Mouse (Mus musculus) G1E (cell line): ENCODE results near the gene Rp9.

Experiments
- CTCF ChIP-seq: IDR thresholded peaks from 2 replicates; pipeline ENCODE4 v1.5.1; 2012; ENCODE audit warnings: low read depth, low read length, inconsistent platforms, mixed read lengths
- GATA1 ChIP-seq: IDR thresholded peaks from 2 replicates; pipeline ENCODE4 v1.6.1; 2012; ENCODE audit warnings: borderline replicate concordance, low read length, inconsistent platforms, mixed read lengths

DNA sequence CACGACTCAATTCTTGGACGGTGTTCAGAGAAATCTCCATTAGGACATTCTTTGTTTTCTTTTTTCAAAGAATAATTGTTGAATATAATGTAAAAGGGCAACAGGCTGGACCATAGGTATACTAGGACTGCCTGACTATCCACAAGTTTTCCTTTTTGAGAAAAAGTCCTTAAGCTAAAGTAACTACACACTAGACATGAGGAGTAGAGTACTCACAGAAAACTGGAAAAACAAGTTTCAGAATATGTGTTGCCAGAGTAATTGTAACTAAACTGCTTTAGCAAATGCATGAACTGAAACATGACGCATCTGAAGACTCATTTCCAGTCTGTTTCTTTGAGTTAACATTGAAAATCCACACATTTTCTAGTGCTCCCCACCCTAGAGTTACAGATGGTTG lies 64.1 kb downstream of the Rp9 start:
- TF ChIP-seq GATA1 (no peak), CTCF (no peak)
